Mouse (Mus musculus): Measurements from ENCODE around the gene Bcl11b. TPM values are rescaled to one million over a fixed set of nuclear protein-coding genes. Genes with fewer than 3 reads are reported as not detected.

Bcl11b gene
- polyA plus RNA-seq, 1 experiment from 2014 or later, result 5.2 TPM

DNA sequence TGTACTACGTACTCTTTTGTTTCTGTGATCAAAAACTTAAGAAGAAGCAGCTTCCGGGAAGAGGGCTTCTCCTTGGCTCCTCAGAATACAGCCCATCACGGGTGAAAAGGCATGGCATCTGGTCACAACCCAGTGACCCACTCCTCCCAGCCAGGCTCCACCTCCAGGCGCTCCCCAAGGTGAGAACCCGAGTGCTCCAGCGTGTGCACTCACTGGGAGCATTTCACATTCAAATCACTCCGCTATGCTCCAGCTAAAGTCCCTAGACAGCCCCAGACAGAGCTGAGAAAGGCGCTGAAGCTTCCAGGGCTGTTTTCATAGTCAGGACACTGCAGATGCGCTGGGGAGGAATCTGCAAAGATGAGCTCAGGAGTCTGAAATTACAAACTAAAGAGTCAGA is 99.5 kb downstream of the Bcl11b start:
- Histone ChIP-seq H3K27ac (ENCODE audit: low read depth, low read length) (no peak overlapping the region), H3K4me2 (replicated peaks; ENCODE audit: low read depth) (no peak overlapping the region), H3K36me3 (ENCODE audit: control insufficient read depth, insufficient read depth) (no peaks in the 10 kb centered on the region), H3K4me1 (replicated peaks; ENCODE audit: control insufficient read depth, insufficient read depth, low read length) (no peaks in the 10 kb centered on the region), H3K27me3 (replicated peaks; ENCODE audit: control insufficient read depth, insufficient read depth, low read length) (no peaks in the 10 kb centered on the region), H3K9me3 (ENCODE audit: control insufficient read depth) (0 out of 2 replicates have a peak, but pooled peaks cover 5% of the 10 kb centered on the region), H3K9ac (ENCODE audit: low read depth, low read length) (no peak overlapping the region), H3K4me3 (ENCODE audit: low read depth, low read length) (no peak overlapping the region)
- no peak for ATAC-seq
- no peak for TF ChIP-seq CTCF (IDR thresholded peaks at IDR 0.05; ENCODE audit: low read depth)
- WGBS, result 57% methylated on average over 9 of the region's 9 CpGs

DNA sequence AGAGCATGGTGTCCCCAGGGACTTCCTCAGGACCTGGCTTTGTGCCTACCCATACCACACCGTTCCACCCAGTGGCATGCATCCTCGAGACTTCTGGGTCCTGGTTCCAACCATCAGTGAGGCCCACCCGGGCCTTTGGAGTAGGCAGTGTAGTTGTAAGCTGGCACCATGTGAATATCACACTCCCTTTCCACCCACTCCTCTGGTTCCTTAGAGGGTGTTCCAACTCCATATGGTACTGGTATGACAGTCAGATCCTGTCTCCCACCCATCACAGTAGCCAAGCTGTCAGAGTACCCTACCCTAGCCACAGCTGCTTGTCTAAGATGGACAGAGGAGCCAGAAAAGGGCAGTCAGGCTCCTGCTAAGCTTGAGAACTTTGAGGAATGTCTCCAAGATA is 112.0 kb downstream of the Bcl11b start:
- H3K27ac ChIP-seq (ENCODE audit: low read depth, low read length), result no peak overlapping the region
- no peak overlapping the region for H3K4me2 ChIP-seq (replicated peaks; ENCODE audit: low read depth)
- no peaks in the 10 kb centered on the region for H3K9me3 ChIP-seq (ENCODE audit: control insufficient read depth)
- no peaks in the 10 kb centered on the region for H3K4me1 ChIP-seq (replicated peaks; ENCODE audit: control insufficient read depth, insufficient read depth, low read length)
- WGBS, result 88% methylated on average over 3 of the region's 3 CpGs
- ATAC-seq, result no peak
- no peak for TF ChIP-seq CTCF (IDR thresholded peaks at IDR 0.05; ENCODE audit: low read depth)
- H3K36me3 ChIP-seq (ENCODE audit: control insufficient read depth, insufficient read depth), result no peaks in the 10 kb centered on the region
- no peaks in the 10 kb centered on the region for H3K27me3 ChIP-seq (replicated peaks; ENCODE audit: control insufficient read depth, insufficient read depth, low read length)
- H3K9ac ChIP-seq (ENCODE audit: low read depth, low read length), result no peak overlapping the region
- H3K4me3 ChIP-seq (ENCODE audit: low read depth, low read length), result no peak overlapping the region

DNA sequence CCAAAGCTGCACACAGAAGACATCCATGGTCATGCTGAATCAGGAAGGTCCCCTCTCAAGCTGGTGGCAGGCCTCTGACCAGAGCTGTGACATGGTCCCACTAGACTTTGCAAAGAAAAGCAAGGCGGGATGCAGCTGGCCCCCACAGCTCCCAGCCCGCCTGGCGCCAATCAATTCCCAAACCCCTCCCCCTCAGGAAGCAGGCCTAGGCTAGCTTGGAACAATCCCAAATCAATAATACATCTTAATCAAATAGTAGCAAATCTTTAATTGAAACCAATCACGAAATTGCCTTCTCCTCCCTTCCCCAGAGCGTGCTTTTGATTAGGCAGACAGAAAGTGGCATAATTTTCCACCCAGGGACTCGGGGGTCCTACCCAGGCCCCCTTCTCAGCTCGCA is 113.1 kb downstream of the Bcl11b start:
- no peak overlapping the region for H3K9ac ChIP-seq (ENCODE audit: low read depth, low read length)
- no peaks in the 10 kb centered on the region for H3K9me3 ChIP-seq (ENCODE audit: control insufficient read depth)
- no peaks in the 10 kb centered on the region for H3K36me3 ChIP-seq (ENCODE audit: control insufficient read depth, insufficient read depth)
- WGBS, result 81% methylated on average over 7 of the region's 7 CpGs
- no peak for ATAC-seq
- no peak for TF ChIP-seq CTCF (IDR thresholded peaks at IDR 0.05; ENCODE audit: low read depth)
- no peaks in the 10 kb centered on the region; the same call in 1 of the 2 replicates for H3K27me3 ChIP-seq (replicated peaks; ENCODE audit: control insufficient read depth, insufficient read depth, low read length)
- H3K4me1 ChIP-seq (replicated peaks; ENCODE audit: control insufficient read depth, insufficient read depth, low read length), result no peaks in the 10 kb centered on the region
- H3K4me2 ChIP-seq (replicated peaks; ENCODE audit: low read depth), result no peak overlapping the region
- H3K4me3 ChIP-seq (ENCODE audit: low read depth, low read length), result no peak overlapping the region
- H3K27ac ChIP-seq (ENCODE audit: low read depth, low read length), result no peak overlapping the region

DNA sequence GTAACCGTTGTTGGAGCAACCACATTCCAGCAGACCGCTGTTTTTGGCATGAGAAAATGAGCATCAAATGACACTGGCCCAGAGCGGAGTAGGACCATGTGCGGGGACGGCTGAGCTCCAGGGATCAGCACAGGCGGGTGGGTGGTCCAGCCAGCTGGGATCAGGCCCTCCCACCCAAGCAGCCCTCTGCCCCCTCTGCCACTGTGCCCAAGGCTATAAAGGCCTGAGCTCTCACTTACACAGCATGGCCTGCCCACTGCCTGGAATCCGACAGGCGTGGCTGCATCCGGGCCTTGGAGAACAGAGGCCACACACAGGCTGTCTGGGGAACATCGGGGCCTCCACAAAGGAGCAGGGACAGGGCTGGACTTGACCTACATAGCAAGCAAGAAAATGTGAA is 113.6 kb downstream of the Bcl11b start:
- Histone ChIP-seq H3K9me3 (ENCODE audit: control insufficient read depth) (no peaks in the 10 kb centered on the region), H3K4me3 (ENCODE audit: low read depth, low read length) (no peak overlapping the region), H3K4me1 (replicated peaks; ENCODE audit: control insufficient read depth, insufficient read depth, low read length) (no peaks in the 10 kb centered on the region), H3K27ac (ENCODE audit: low read depth, low read length) (no peak overlapping the region), H3K4me2 (replicated peaks; ENCODE audit: low read depth) (no peak overlapping the region), H3K27me3 (replicated peaks; ENCODE audit: control insufficient read depth, insufficient read depth, low read length) (no peaks in the 10 kb centered on the region; the same call in 1 of the 2 replicates), H3K9ac (ENCODE audit: low read depth, low read length) (no peak overlapping the region), H3K36me3 (ENCODE audit: control insufficient read depth, insufficient read depth) (no peaks in the 10 kb centered on the region)
- no peak for TF ChIP-seq CTCF (IDR thresholded peaks at IDR 0.05; ENCODE audit: low read depth)
- 68% methylated on average over 10 of the region's 10 CpGs for WGBS
- ATAC-seq, result no peak

DNA sequence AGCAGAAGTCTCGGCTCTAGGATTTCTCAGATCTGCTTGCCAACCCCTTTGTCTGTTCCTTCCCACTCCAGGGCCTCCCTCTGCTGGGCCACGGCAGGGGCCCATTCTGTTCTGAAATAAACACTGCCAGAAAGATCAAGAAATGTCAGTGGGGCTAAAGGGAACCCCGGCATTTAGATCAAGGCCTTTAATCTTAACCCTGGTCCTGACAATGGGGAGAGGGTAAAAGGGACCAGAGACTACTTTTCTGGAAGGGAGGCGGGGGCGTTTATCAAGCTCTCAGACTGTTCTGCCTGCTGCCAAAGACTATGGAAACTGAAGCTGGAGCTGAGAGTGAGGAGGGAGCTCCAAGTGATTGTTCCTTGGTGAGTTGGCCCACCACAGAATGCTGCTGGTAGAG is 114.8 kb downstream of the Bcl11b start:
- H3K4me3 ChIP-seq (ENCODE audit: low read depth, low read length), result no peak overlapping the region
- H3K4me1 ChIP-seq (replicated peaks; ENCODE audit: control insufficient read depth, insufficient read depth, low read length), result no peaks in the 10 kb centered on the region
- 63% methylated on average over 5 of the region's 5 CpGs for WGBS
- ATAC-seq, result no peak
- no peaks in the 10 kb centered on the region for H3K36me3 ChIP-seq (ENCODE audit: control insufficient read depth, insufficient read depth)
- TF ChIP-seq CTCF (IDR thresholded peaks at IDR 0.05; ENCODE audit: low read depth), result no peak
- H3K4me2 ChIP-seq (replicated peaks; ENCODE audit: low read depth), result no peak overlapping the region
- H3K27ac ChIP-seq (ENCODE audit: low read depth, low read length), result no peak overlapping the region
- no peaks in the 10 kb centered on the region for H3K9me3 ChIP-seq (ENCODE audit: control insufficient read depth)
- H3K9ac ChIP-seq (ENCODE audit: low read depth, low read length), result no peak overlapping the region
- no peaks in the 10 kb centered on the region; the same call in 1 of the 2 replicates for H3K27me3 ChIP-seq (replicated peaks; ENCODE audit: control insufficient read depth, insufficient read depth, low read length)

DNA sequence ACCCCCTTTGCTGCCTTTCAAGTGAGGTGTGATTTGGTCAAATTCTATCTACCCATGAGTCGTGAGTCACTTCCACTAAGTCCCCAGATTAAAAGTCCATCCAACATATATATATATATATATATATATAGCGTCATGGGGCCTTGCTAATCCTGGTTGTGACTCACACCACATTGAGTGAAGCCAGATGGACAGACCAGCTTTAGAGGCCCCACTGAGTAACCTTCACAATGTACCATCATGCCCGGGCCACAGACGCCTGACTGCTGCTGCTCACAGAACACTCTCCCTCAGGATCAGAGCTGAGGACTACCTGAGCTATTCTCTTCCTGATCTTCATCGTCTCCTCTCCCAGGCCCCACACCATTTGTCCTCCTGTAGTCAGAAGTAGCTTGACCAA is 115.4 kb downstream of the Bcl11b start:
- H3K27ac ChIP-seq (ENCODE audit: low read depth, low read length), result no peak overlapping the region
- H3K4me2 ChIP-seq (replicated peaks; ENCODE audit: low read depth), result no peak overlapping the region
- no peaks in the 10 kb centered on the region for H3K4me1 ChIP-seq (replicated peaks; ENCODE audit: control insufficient read depth, insufficient read depth, low read length)
- H3K9ac ChIP-seq (ENCODE audit: low read depth, low read length), result no peak overlapping the region
- no peaks in the 10 kb centered on the region; the same call in 1 of the 2 replicates for H3K27me3 ChIP-seq (replicated peaks; ENCODE audit: control insufficient read depth, insufficient read depth, low read length)
- no peak overlapping the region for H3K4me3 ChIP-seq (ENCODE audit: low read depth, low read length)
- WGBS, result 79% methylated on average over 5 of the region's 5 CpGs
- no peak for ATAC-seq
- no peak for TF ChIP-seq CTCF (IDR thresholded peaks at IDR 0.05; ENCODE audit: low read depth)
- H3K9me3 ChIP-seq (ENCODE audit: control insufficient read depth), result no peaks in the 10 kb centered on the region
- no peaks in the 10 kb centered on the region for H3K36me3 ChIP-seq (ENCODE audit: control insufficient read depth, insufficient read depth)

DNA sequence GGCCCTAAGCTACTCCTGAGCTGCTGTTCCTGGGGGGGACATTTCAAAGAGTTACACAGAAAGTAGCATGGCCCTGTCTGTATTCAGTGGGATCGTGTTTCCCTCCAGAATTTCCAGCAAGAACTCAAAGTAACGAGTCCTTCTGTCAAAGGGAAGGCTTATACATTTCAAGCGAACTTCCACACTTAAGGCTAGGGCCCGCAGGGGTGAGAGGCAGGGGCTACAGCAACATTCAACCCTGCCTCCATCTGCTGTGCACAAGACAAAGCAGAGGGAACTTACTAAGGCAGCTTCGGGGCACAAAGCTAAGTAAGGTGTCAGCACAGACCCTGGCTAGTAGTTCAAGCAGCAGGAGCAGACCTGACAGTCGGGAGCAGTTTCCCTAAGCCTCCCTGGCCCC is 115.8 kb downstream of the Bcl11b start:
- H3K4me1 ChIP-seq (replicated peaks; ENCODE audit: control insufficient read depth, insufficient read depth, low read length), result no peaks in the 10 kb centered on the region
- H3K27me3 ChIP-seq (replicated peaks; ENCODE audit: control insufficient read depth, insufficient read depth, low read length), result no peaks in the 10 kb centered on the region; the same call in 1 of the 2 replicates
- no peaks in the 10 kb centered on the region for H3K9me3 ChIP-seq (ENCODE audit: control insufficient read depth)
- H3K36me3 ChIP-seq (ENCODE audit: control insufficient read depth, insufficient read depth), result no peaks in the 10 kb centered on the region
- H3K4me3 ChIP-seq (ENCODE audit: low read depth, low read length), result no peak overlapping the region
- H3K4me2 ChIP-seq (replicated peaks; ENCODE audit: low read depth), result no peak overlapping the region
- no peak overlapping the region for H3K9ac ChIP-seq (ENCODE audit: low read depth, low read length)
- ATAC-seq, result no peak
- H3K27ac ChIP-seq (ENCODE audit: low read depth, low read length), result no peak overlapping the region
- WGBS, result 77% methylated on average over 6 of the region's 6 CpGs
- no peak for TF ChIP-seq CTCF (IDR thresholded peaks at IDR 0.05; ENCODE audit: low read depth)
